19 mouse cellular contexts compared by ENCODE assay signal in the genomic region with DNA sequence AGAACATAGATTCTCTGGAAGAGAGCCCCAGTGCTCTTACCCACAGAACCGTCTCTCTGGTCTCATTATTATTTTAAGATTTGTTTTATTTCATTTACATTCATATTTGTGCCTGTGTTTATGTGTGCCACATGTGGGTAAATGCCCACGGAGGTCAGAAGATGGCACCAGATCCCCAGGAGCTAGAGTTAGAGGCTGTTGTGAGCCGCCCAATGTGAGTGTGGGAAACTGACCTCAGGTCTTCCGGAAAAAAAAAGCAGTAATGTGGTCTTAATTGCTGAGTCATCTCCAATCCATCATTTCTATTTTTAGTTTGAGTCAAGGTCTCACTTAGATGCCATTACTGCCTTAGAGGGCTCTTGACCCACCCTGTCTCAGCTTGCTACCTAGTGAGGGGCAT. TPM values are rescaled to one million over a fixed set of nuclear protein-coding genes. Genes with fewer than 3 reads are reported as not detected.
A peak's percentile ranks its signal among the peaks of the same experiment; 100 is the strongest.
DNase-seq lines count a peak whose midpoint lies in the region; ATAC-seq and TF ChIP-seq lines count a peak whose summit lies in the region.
"Had no signal": no experiment of that assay in that cellular context is flagged by ENCODE, and none has a peak within 500 bp of the region (broad histone marks: within the 10 kb centered on the region; RNA-seq: fewer than 3 reads in every experiment).

No protein-coding gene starts in this region.

- TF ChIP-seq EP300 in liver, postnatal 0 days (IDR thresholded peaks at IDR 0.05; ENCODE audit: low read depth), result no peak
- TF ChIP-seq EP300 in stomach, postnatal 0 days (optimal IDR thresholded peaks at IDR 0.05), result no peak

- peak; percentile 54 for TF ChIP-seq CTCF in liver, postnatal 0 days (IDR thresholded peaks at IDR 0.05; ENCODE audit: low read depth)
- TF ChIP-seq CTCF in stomach, postnatal 0 days (IDR thresholded peaks at IDR 0.05; ENCODE audit: low read depth), result peak; percentile 64

- H3K27ac ChIP-seq in liver, postnatal 0 days (ENCODE audit: low read depth), result no peak overlapping the region
- H3K27ac ChIP-seq in liver, embryonic 11.5 days (ENCODE audit: low read depth, low read length), result no peak overlapping the region
- H3K27ac ChIP-seq in stomach, postnatal 0 days (replicated peaks), result no peak overlapping the region
- H3K27ac ChIP-seq: hindbrain, embryonic 14.5 days; limb, embryonic 12.5 days; midbrain, embryonic 15.5 days; neural tube, embryonic 13.5 days had no signal

- DNase-seq in adrenal gland, postnatal 14 days, result peak; percentile 42
- no peak for DNase-seq in adrenal gland, adult 18-20 months (ENCODE audit: low spot score in 2 of 2)
- DNase-seq in liver, postnatal 0 days, result no peak
- no peak for DNase-seq in liver, embryonic 11.5 days (ENCODE audit: low spot score)
- DNase-seq in adrenal gland, postnatal 36 days, result peak; percentile 46 to 60
- DNase-seq in stomach, postnatal 0 days (ENCODE audit: low spot score), result no peak
- no peak for DNase-seq in frontal cortex, postnatal 14 days (ENCODE audit: low spot score in 2 of 2)
- no peak for DNase-seq in cerebellum, adult 18-20 months
- DNase-seq: cerebellum, postnatal 36 days; gastrocnemius, postnatal 36 days; kidney, adult 9 months; lung, postnatal 10 days; right cerebral cortex, adult 18-20 months; thymus, adult 2 months had no signal

- ATAC-seq in liver, postnatal 0 days, result no peak
- no peak for ATAC-seq in liver, embryonic 11.5 days (replicated peaks; ENCODE audit: low FRiP score)
- no peak for ATAC-seq in stomach, postnatal 0 days (ENCODE audit: low FRiP score, low TSS enrichment)
- ATAC-seq: forebrain, embryonic 16.5 days; midbrain, embryonic 15.5 days had no signal

- 57% methylated on average over 4 of the region's 4 CpGs for WGBS in liver, postnatal 0 days (ENCODE audit: insufficient replicate concordance)
- 59% methylated on average over 4 of the region's 4 CpGs for WGBS in liver, embryonic 11.5 days
- WGBS in stomach, postnatal 0 days, result 62% methylated on average over 4 of the region's 4 CpGs

- no peak overlapping the region for H3K9ac ChIP-seq in liver, postnatal 0 days (replicated peaks)
- H3K9ac ChIP-seq in liver, embryonic 11.5 days (ENCODE audit: low read depth, low read length), result no peak overlapping the region
- no peak overlapping the region for H3K9ac ChIP-seq in stomach, postnatal 0 days (ENCODE audit: low read length)
- H3K9ac ChIP-seq: hindbrain, embryonic 14.5 days; limb, embryonic 12.5 days; midbrain, embryonic 15.5 days; neural tube, embryonic 13.5 days had no signal

- H3K4me2 ChIP-seq in liver, postnatal 0 days (ENCODE audit: low read depth, low read length), result no peak overlapping the region
- no peak overlapping the region for H3K4me2 ChIP-seq in liver, embryonic 11.5 days
- H3K4me2 ChIP-seq in stomach, postnatal 0 days (replicated peaks; ENCODE audit: low read depth), result no peak overlapping the region
- H3K4me2 ChIP-seq: hindbrain, embryonic 14.5 days; limb, embryonic 12.5 days; midbrain, embryonic 15.5 days; neural tube, embryonic 13.5 days had no signal

- H3K4me1 ChIP-seq in liver, postnatal 0 days (ENCODE audit: insufficient read depth), result no peaks in the 10 kb centered on the region
- H3K4me1 ChIP-seq in liver, embryonic 11.5 days (replicated peaks; ENCODE audit: control insufficient read depth, insufficient read depth, low read length), result no peaks in the 10 kb centered on the region
- H3K4me1 ChIP-seq in stomach, postnatal 0 days (replicated peaks; ENCODE audit: control insufficient read depth, insufficient read depth), result no peaks in the 10 kb centered on the region
- H3K4me1 ChIP-seq: limb, embryonic 12.5 days; midbrain, embryonic 15.5 days; neural tube, embryonic 13.5 days had no signal

- no peak overlapping the region for H3K4me3 ChIP-seq in liver, postnatal 0 days (ENCODE audit: low read depth, low read length)
- H3K4me3 ChIP-seq in liver, embryonic 11.5 days (ENCODE audit: low read depth, low read length), result no peak overlapping the region
- no peak overlapping the region for H3K4me3 ChIP-seq in stomach, postnatal 0 days (ENCODE audit: low read depth, low read length)
- H3K4me3 ChIP-seq: limb, embryonic 12.5 days; midbrain, embryonic 15.5 days; neural tube, embryonic 13.5 days had no signal

- H3K36me3 ChIP-seq in liver, postnatal 0 days (replicated peaks; ENCODE audit: insufficient read depth, low read length), result no peaks in the 10 kb centered on the region
- H3K36me3 ChIP-seq in liver, embryonic 11.5 days (ENCODE audit: control insufficient read depth, insufficient read depth, low read length), result no peaks in the 10 kb centered on the region
- no peaks in the 10 kb centered on the region for H3K36me3 ChIP-seq in stomach, postnatal 0 days (ENCODE audit: control insufficient read depth, insufficient read depth, low read length)
- H3K36me3 ChIP-seq: limb, embryonic 12.5 days; midbrain, embryonic 15.5 days; neural tube, embryonic 13.5 days had no signal

- no peaks in the 10 kb centered on the region for H3K27me3 ChIP-seq in liver, postnatal 0 days (ENCODE audit: insufficient read depth, low read length)
- H3K27me3 ChIP-seq in liver, embryonic 11.5 days (replicated peaks; ENCODE audit: control insufficient read depth, insufficient read depth, low read length), result no peaks in the 10 kb centered on the region; the same call in 1 of the 2 replicates
- no peaks in the 10 kb centered on the region for H3K27me3 ChIP-seq in stomach, postnatal 0 days (ENCODE audit: control insufficient read depth, insufficient read depth, low read length)
- H3K27me3 ChIP-seq: midbrain, embryonic 15.5 days; neural tube, embryonic 13.5 days had no signal

- no peaks in the 10 kb centered on the region for H3K9me3 ChIP-seq in liver, postnatal 0 days (ENCODE audit: low read length)
- no peaks in the 10 kb centered on the region for H3K9me3 ChIP-seq in liver, embryonic 11.5 days (ENCODE audit: control insufficient read depth, low read length)
- H3K9me3 ChIP-seq in stomach, postnatal 0 days (ENCODE audit: control insufficient read depth, low read length), result no peaks in the 10 kb centered on the region
- H3K9me3 ChIP-seq: limb, embryonic 12.5 days; midbrain, embryonic 15.5 days; neural tube, embryonic 13.5 days had no signal

RNA-seq across cellular contexts. Expression of gene Wdtc1, which starts 5.7 kb away (rescaled TPM):
- 53.3 and 55.1 TPM in 2 replicates for total RNA-seq in adrenal gland, postnatal 14 days (2021)
- 10 to 100 TPM; 57.6 to 63.6 TPM for total RNA-seq in adrenal gland, adult 18-20 months (2021)
- polyA plus RNA-seq in liver, postnatal 0 days (2015; fragmentation: Nextera tagmentation; extraction: Ambion mirVana), result 5.3 and 5.5 TPM in 2 replicates
- 14.0 and 14.5 TPM in 2 replicates for polyA plus RNA-seq in liver, embryonic 11.5 days (2014; fragmentation: Nextera tagmentation; extraction: Ambion mirVana)
- 10 to 100 TPM; 44.6 to 63.8 TPM for total RNA-seq in adrenal gland, postnatal 36 days (2021)
- 6.2 and 7.7 TPM in 2 replicates for polyA plus RNA-seq in stomach, postnatal 0 days (2015; fragmentation: Nextera tagmentation; extraction: Ambion mirVana)

RNA-seq across cellular contexts. Expression of gene Slc9a1, which starts 21.9 kb away (rescaled TPM):
- total RNA-seq in adrenal gland, postnatal 14 days (2021), result 46.4 and 49.9 TPM in 2 replicates
- total RNA-seq in adrenal gland, adult 18-20 months (2021), result 10 to 100 TPM; 44.5 to 55.0 TPM
- 1.8 TPM in 2 replicates for polyA plus RNA-seq in liver, postnatal 0 days (2015; fragmentation: Nextera tagmentation; extraction: Ambion mirVana)
- polyA plus RNA-seq in liver, embryonic 11.5 days (2014; fragmentation: Nextera tagmentation; extraction: Ambion mirVana), result 6.9 and 7.7 TPM in 2 replicates
- 10 to 100 TPM; 48.6 to 54.2 TPM for total RNA-seq in adrenal gland, postnatal 36 days (2021)
- polyA plus RNA-seq in stomach, postnatal 0 days (2015; fragmentation: Nextera tagmentation; extraction: Ambion mirVana), result 6.0 and 7.1 TPM in 2 replicates

Comparison
In these comparisons a context has a peak if more than half of its experiments do, and no peak if none do; other contexts are left out.
1. DNase-seq: peak in adrenal gland, postnatal 14 days (single experiment) and adrenal gland, postnatal 36 days (2 of 2); none in adrenal gland, adult 18-20 months (0 of 2), liver, postnatal 0 days (single experiment), liver, embryonic 11.5 days (single experiment), stomach, postnatal 0 days (single experiment), frontal cortex, postnatal 14 days (0 of 2) and cerebellum, adult 18-20 months (0 of 2).